Mouse (Mus musculus) B cell, adult 2 months (primary cell): ENCODE measurements at regions not wholly inside any gene's neighbourhood (a gene's known extent, or its start where the extent isn't known, plus 50 kb on each side); places are given as distances from the start of the nearest gene placed in this dataset.

Source experiments
- DNase-seq, 2 experiments: peaks; one replicate each; pipeline ENCODE4 v3.0.0; 2022

DNA sequence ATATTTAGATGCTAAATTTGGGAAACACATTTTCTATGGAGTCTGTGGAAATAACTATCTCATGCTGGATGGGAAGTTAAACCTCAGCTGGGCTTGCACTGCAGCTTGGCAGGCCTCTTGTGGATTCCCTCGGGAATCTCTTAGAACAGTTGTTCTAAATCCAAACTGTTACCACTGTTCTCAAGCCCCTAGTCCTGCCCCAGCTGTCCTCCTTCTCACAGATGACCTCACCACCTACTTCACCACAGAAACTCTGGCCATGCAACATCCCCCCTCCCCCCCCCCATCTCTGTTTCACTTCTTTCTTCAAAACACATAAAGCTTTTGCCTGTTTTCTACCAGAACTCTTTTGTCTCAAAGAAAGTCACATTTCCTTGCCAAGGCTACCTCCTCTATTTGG is 136.6 kb upstream of the Wdr44 start:
- no peak for DNase-seq

DNA sequence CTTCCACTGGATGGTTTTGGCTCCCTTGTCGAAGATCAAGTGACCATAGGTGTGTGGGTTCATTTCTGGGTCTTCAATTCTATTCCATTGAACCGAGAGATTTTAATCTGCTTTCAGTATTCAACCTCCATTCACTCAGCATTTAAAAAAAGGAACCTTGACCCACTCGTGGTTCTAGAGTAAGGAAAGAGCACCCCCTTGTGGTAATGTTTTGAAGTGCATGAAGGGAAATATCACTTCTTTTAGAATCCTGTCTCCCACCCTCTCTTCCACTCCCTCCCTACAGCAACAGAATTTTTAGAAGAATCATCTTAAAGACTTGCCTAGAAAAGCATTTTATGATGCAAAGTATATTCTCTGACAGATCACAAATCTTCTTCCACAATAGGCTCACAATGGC is 127.3 kb upstream of the Wdr44 start:
- DNase-seq = peak; percentile 43 to 46
